Mouse (Mus musculus): ENCODE measurements around the gene Tmem106c.

The Tmem106c gene

GRCm38 (mm10) chr15:97952889-97953189 is 11.2 kb upstream of the Tmem106c start:
- no peak for DNase-seq (ENCODE audit: low spot score)

DNA sequence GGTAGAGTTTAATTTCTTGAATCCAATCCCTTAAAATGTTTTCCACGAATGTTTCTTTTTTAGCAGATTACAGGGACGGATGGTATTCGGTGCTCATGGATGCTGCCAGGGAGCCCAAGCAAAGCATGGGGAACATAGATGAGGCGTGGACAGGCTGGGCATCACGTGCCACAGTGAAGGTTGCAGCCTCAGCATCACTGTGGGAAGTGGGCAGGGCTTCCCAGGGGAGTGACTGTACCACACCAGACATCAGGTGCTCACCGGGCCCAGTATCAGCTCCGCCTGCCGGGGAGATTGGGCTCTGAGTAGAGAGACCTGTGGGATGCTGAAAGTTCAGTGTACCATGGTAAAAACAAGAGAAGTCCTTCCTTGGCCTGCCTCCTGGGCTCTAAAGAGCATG is 9.3 kb upstream of the Tmem106c start:
- DNase-seq (ENCODE audit: low spot score), result no peak

DNA sequence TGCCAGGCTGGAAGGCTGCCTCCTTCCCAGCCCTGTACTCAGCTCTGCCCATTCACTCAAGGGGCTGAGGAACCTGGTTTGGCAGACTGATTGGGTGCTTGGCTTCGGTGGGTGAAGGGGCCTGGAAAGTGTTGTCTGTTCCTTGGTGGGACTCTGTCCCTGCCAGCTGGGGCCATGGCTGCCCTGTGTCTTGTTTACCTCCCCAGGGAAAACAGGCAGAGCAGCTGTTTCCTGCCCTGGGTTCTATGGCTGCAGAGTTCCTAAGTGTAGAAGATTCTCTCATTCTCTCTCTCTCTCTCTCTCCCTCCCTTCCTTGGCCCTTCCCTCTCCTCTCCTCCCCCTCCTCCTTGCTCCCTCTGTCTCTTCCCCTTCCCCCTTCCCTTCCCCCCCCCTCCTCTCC is 8.7 kb upstream of the Tmem106c start:
- DNase-seq (ENCODE audit: low spot score), result no peak

DNA sequence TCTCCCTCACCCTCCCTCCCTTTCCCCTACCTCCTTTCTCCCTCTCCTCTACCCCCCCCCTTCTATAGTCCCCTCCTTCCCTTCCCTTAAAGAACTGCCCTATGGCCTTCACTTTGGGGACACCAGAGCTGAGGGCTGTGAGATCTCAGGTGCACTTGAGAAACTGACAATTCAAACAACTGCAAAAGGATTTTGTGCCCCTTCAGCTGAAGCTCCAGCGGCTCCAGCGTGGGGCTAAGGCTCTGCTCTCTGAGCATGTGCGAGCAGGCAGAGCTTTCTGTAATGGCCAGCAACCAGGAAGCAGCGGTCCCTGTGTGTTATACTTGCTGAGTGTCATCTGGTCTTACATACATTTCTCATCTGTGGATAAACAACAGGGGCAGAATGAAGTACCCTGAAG is 8.3 kb upstream of the Tmem106c start:
- DNase-seq (ENCODE audit: low spot score), result no peak

- no peak for DNase-seq (ENCODE audit: low spot score)
Measured at GRCm38 (mm10) chr15:97956416-97956815, 7.6 kb upstream of the Tmem106c start.

- peak; percentile 15 for DNase-seq (ENCODE audit: low spot score)
Measured at GRCm38 (mm10) chr15:97963329-97963988, 541 bp upstream of the Tmem106c start.

GRCm38 (mm10) chr15:97964836-97965187 is 812 bp downstream of the Tmem106c start:
- DNase-seq (ENCODE audit: low spot score), result no peak

- no peak for DNase-seq (ENCODE audit: low spot score)
Measured at GRCm38 (mm10) chr15:97965311-97966045, 1.5 kb downstream of the Tmem106c start.

DNA sequence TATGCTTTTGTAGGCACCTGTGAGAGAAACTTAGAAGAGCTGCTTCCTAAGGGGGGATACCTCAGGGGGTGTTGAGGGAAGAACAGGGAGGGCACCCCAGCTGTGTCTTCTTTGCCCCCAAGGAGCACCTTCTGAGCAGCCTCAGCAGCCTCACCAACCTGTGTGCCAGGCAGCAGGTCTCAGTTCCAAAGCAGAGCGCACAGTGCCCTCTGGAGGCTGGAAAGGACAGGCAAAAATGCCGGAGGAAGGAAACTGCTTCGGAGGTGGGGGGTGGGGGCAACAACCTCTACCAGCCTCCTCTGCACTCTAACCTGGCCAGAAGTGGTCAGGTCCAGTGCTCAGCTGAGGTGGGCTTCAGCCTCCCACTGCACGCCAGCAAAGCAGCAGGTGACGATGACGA is 6.3 kb downstream of the Tmem106c start:
- no peak for DNase-seq (ENCODE audit: low spot score)

- no peak for DNase-seq (ENCODE audit: low spot score)
Measured at GRCm38 (mm10) chr15:97972580-97972979, 8.6 kb downstream of the Tmem106c start.

- no peak for DNase-seq (ENCODE audit: low spot score)
Measured at GRCm38 (mm10) chr15:97973248-97974005, 9.4 kb downstream of the Tmem106c start.

DNA sequence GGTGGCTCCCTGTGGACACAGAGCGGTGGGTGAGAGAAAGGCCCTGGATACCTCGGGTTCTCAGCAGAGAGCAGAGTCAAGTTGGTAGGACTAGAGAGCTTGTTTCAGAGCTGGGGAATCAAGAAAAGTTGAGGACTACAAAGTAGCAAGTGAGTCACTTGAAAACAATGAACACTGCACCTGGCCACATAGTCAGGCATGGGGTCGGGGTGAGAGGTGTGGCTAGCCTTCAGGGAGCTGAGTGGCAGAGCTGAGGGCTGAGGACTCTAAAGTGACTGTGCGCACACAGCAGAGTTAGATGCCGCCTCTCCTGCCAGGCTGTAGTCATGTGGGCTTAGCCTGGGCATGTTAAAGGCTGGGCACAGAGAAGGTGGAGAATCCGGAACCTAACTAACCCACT is 17.6 kb downstream of the Tmem106c start:
- no peak for DNase-seq (ENCODE audit: low spot score)

- DNase-seq (ENCODE audit: low spot score), result no peak
Measured at GRCm38 (mm10) chr15:97989544-97989943, 25.5 kb downstream of the Tmem106c start.

- DNase-seq (ENCODE audit: low spot score), result no peak
Measured at GRCm38 (mm10) chr15:97990124-97990523, 26.1 kb downstream of the Tmem106c start.

GRCm38 (mm10) chr15:97990721-97991120 is 26.7 kb downstream of the Tmem106c start:
- no peak for DNase-seq (ENCODE audit: low spot score)

DNA sequence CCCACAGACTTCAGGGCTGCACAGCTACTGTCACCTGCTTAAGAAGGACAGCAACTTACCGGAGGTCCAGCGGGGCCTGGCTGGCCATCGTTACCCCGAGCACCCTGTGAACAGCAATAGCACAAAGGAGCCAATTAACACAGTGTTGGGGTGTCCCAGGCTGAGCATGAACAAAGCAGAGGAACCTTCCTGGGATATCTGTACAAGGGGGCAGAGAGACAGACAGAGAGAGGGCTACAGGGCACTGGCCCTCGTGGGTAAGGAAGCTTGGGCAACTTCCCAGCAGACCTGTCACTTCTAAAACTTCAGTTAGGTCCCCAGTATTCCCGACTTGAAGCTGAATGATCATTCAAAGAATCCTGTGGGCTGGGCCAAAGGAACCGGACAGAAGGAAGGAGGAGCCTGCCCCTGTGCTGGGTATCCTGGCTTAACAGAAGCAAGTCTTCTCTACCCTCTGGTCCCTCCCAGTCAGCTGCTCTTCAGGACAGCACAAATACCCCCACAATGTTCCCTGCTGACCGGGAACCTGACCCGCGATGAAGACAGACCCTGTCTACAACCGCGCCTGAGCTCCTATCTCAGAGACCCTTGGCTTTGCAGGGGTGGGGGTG is 27.4 kb downstream of the Tmem106c start:
- no peak for DNase-seq (ENCODE audit: low spot score)

DNA sequence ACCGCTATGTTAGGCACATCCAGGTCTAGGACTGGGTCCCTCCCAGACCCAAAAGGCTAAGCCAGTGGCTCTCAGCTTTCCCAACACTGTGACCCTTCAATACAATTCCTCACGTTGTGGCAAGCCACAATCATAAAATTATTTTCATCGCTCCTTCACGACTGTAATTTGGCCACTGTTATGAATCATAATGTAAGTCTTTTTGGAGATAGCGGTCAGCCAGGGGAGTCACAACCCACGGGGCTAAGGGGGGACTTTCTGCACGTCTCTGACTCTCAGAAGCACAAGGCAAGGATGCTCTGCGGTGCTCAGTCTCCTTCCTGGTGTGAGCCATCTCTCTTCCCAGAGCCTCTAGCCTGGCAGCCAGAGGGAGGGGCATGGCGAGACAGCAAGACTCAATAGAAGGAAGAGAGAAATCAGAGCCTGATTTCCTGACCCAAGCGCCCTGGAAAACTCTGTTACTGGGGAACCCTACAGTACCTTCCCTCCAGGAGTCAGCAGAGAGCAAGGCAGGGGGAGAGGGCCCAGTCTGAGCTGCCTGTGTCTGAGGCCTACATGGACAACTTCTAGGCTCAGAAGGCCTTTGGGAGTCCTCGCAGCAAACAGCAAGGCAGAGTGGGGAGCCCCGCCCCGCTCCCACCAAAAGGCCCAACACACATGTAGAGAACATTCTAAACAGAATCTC is 28.2 kb downstream of the Tmem106c start:
- DNase-seq (ENCODE audit: low spot score), result no peak

DNA sequence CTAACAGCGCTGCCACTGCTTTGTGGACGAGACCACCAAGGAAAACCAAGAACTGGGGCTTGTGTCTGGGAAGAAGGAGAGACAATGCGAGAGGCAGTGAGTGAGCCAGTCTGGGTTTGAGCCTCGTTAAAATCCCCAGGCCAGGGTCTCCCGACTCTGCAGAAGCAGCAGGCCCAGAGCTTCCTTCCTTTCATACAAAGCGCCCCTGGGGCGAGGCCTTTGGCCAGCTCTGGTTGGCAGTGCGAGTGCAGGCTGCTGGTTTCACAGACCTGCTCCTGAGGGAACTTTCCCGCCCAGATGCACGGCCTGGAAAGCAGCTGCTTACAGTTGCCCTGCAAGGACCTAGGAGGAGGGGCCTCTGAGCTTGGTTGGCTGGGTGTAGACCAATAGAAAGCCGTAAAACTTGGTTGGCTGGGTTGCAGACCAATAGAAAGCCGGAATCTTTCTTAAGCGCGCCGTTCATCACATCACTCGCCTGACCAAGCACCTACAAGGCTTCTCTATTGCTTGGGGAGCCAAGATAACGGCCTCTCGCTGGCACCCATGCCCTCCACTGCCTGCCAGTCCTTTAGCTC is 28.8 kb downstream of the Tmem106c start:
- peak; percentile 50 for DNase-seq (ENCODE audit: low spot score)

DNA sequence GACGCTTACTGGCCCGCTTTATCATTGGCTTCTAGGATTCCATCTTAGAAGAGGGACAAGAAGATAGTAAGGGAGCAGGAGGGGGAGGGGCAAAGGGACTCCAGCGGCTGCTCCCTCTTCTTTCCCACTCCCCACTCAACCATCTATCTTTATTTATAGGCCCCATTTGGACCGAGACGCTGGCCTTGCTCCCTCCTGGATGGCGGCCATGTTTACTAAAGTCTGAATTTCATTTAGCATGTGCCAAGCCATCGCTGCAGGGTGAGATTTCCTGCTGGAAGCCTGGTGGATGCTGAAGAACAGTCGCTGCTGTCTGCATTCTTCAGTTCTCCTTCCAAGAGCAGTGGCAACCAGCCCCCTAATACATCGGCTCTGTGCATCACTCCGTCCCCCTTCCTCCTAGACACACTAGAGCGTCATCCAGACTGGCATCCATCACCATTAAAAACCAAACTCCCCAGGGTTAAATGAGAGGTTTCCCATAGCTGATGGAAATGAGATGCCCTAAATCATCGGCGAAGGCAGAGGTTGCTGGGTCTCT is 32.8 kb downstream of the Tmem106c start:
- no peak for DNase-seq (ENCODE audit: low spot score)

GRCm38 (mm10) chr15:97999546-97999945 is 35.5 kb downstream of the Tmem106c start:
- no peak for DNase-seq (ENCODE audit: low spot score)

GRCm38 (mm10) chr15:97999991-98000390 is 36.0 kb downstream of the Tmem106c start:
- no peak for DNase-seq (ENCODE audit: low spot score)
